Mouse (Mus musculus) liver, postnatal 0 days (tissue): Measurements from ENCODE around the gene Pcnx. TPM values are rescaled to one million over a fixed set of nuclear protein-coding genes. Genes with fewer than 3 reads are reported as not detected.

Experiments
- ATAC-seq: fragments of 200-750 bp; cut with Nextera tagmentation; 2 replicates; pipeline ENCODE4 v1.8.0; 2017; ENCODE audit warnings: mild to moderate bottlenecking, moderate library complexity
- DNase-seq: peaks from one replicate; pipeline ENCODE4 v3.0.0-alpha.2; 2016
- H3K27ac ChIP-seq: fragments of 300-500 bp; sonication (generic); 2 replicates; pipeline ENCODE4 v1.5.1; 2014; ENCODE audit warnings: antibody characterized with exemption, moderate library complexity, mild to moderate bottlenecking, low read depth
- H3K27me3 ChIP-seq: fragments of 300-500 bp; sonication (generic); 2 replicates; pipeline ENCODE4 v1.6.1; 2014; ENCODE audit warnings: low read length, control low read depth, mixed read lengths; ENCODE audit not compliant: insufficient read depth
- H3K36me3 ChIP-seq: fragments of 300-500 bp; sonication (generic); replicated peaks from 2 replicates; pipeline ENCODE4 v1.6.1; 2014; ENCODE audit warnings: mild to moderate bottlenecking, control low read depth, low read length, moderate library complexity, mixed read lengths; ENCODE audit not compliant: insufficient read depth
- H3K4me1 ChIP-seq: fragments of 300-500 bp; sonication (generic); 2 replicates; pipeline ENCODE4 v1.6.1; 2014; ENCODE audit warnings: antibody characterized with exemption, mild to moderate bottlenecking, control low read depth; ENCODE audit not compliant: insufficient read depth
- H3K4me2 ChIP-seq: fragments of 300-500 bp; sonication (generic); 2 replicates; pipeline ENCODE4 v1.6.1; 2014; ENCODE audit warnings: low read depth, mild to moderate bottlenecking, low read length, moderate library complexity, mixed read lengths
- H3K4me3 ChIP-seq: fragments of 300-500 bp; sonication (generic); 2 replicates; pipeline ENCODE4 v1.5.1; 2014; ENCODE audit warnings: low read depth, low read length
- H3K9ac ChIP-seq: fragments of 300-500 bp; sonication (generic); replicated peaks from 2 replicates; pipeline ENCODE4 v1.6.1; 2014; ENCODE audit warnings: mild to moderate bottlenecking, moderate library complexity
- H3K9me3 ChIP-seq: fragments of 300-500 bp; sonication (generic); 2 replicates; pipeline ENCODE4 v1.6.1; 2016; ENCODE audit warnings: mild to moderate bottlenecking, control low read depth, low read length, mixed read lengths
- CTCF ChIP-seq: sonication (generic); IDR thresholded peaks from 2 replicates; pipeline ENCODE4 v1.5.1; 2016; ENCODE audit warnings: antibody characterized with exemption, low read depth
- EP300 ChIP-seq: IDR thresholded peaks from 2 replicates; pipeline ENCODE4 v1.6.1; 2016; ENCODE audit warnings: antibody characterized with exemption, low read depth, mild to moderate bottlenecking
- WGBS: fragments of 180-500 bp; shearing (Covaris S2); extraction: QIAGEN DNeasy Blood & Tissue Kit; methylation state at CpG from one replicate; pipeline ENCODE4 v1.1.7; 2014; ENCODE audit not compliant: insufficient replicate concordance; 5-methylcytosine and 5-hydroxymethylcytosine counted together
- polyA plus RNA-seq: library from polyadenylated mRNA; unstranded; fragments of >200 nt; fragmentation: Nextera tagmentation; extraction: Ambion mirVana; gene quantifications from 2 replicates; pipeline ENCODE4 v1.2.1, GENCODE M21; 2015

Gene Pcnx
- polyA plus RNA-seq, 1 experiment from 2014 or later, result 2.4 TPM

DNA sequence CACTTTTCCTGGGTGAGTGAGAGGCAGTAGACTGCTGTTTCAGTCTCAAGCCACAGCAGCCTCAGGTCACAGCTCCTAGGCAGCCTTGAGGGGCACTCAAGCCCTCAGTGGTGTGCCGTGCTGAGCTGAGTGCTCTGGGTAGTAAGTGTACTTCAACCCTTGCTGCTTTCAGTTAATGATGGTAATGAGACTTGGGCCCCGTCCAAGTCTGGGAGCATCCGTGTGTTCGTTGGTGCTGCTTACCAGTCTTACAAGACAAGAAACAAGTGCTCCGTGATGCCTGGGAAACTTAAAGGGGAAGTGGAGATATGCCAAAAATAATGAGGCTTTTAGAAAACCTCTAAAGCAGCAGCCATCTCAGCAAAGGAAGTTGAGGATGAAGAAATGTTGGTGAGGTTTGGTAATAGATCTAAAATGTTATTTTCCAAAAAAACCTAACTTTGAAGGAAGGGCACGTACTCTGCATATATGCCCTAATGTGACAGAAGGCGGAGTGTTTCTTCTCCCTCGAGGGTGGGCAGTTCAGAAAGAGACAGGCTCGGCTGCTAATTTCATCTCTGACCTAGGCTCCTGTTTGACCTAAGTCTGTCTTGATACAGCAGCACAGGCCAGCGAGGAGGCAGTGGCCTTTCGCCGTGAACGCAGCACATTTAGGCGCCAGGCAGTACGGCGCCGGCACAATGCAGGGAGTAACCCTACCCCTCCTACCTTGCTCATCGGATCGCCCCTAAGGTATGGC is 68.0 kb downstream of the Pcnx start:
- DNase-seq (no peak), ATAC-seq (no peak)
- Histone ChIP-seq H3K36me3 (no peaks in the 10 kb centered on the region; the same call in 1 of the 2 replicates), H3K4me3 (no peak overlapping the region), H3K9me3 (no peaks in the 10 kb centered on the region), H3K4me2 (peak overlapping the region; percentile 27), H3K27me3 (no peaks in the 10 kb centered on the region), H3K27ac (no peak overlapping the region), H3K4me1 (no peaks in the 10 kb centered on the region), H3K9ac (no peak overlapping the region)
- WGBS, result 61% methylated on average over 19 of the region's 19 CpGs
- TF ChIP-seq EP300 (no peak), CTCF (no peak)

- no peak for ATAC-seq
- H3K27ac ChIP-seq, result no peak overlapping the region
- no peak overlapping the region for H3K4me3 ChIP-seq
- no peak overlapping the region for H3K9ac ChIP-seq
- H3K9me3 ChIP-seq, result no peaks in the 10 kb centered on the region
- no peaks in the 10 kb centered on the region; the same call in 1 of the 2 replicates for H3K36me3 ChIP-seq
- 81% methylated on average over 6 of the region's 6 CpGs for WGBS
- TF ChIP-seq EP300 (no peak), CTCF (no peak)
- no peak overlapping the region for H3K4me2 ChIP-seq
- H3K27me3 ChIP-seq, result no peaks in the 10 kb centered on the region
- no peaks in the 10 kb centered on the region; the same call in 1 of the 2 replicates for H3K4me1 ChIP-seq
- no peak for DNase-seq
Observed at GRCm38 (mm10) chr12:81928382-81928770, 68.6 kb downstream of the Pcnx start.

DNA sequence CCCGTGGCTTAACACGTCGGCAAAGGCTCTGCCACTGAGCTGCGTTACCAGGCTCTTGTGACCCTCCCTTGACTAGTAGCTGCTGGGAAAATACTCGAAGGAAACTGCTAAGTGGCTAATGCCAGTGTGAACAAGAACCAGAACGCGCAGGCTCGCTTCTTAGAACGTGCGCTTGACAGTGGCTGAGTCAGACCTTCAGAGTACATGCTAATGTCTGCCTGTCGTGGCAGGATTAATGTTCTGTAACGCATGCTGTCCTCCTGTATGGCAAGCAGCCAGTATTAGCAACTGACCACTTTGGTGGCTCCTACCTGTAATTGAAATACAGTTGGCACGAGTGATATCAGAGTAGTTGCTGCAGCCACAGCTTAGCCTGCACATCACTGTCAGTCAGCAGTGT is 72.2 kb downstream of the Pcnx start:
- Histone ChIP-seq H3K9me3 (no peaks in the 10 kb centered on the region), H3K9ac (no peak overlapping the region), H3K4me3 (no peak overlapping the region), H3K27ac (no peak overlapping the region), H3K4me1 (no peaks in the 10 kb centered on the region; the same call in 1 of the 2 replicates), H3K4me2 (no peak overlapping the region), H3K36me3 (no peaks in the 10 kb centered on the region; the same call in 1 of the 2 replicates), H3K27me3 (no peaks in the 10 kb centered on the region)
- WGBS, result 85% methylated on average over 13 of the region's 13 CpGs
- ATAC-seq, result no peak
- TF ChIP-seq EP300 (no peak), CTCF (no peak)
- DNase-seq, result no peak

GRCm38 (mm10) chr12:81933430-81933829 is 73.6 kb downstream of the Pcnx start:
- Histone ChIP-seq H3K36me3 (no peaks in the 10 kb centered on the region; the same call in 1 of the 2 replicates), H3K4me3 (no peak overlapping the region), H3K27ac (no peak overlapping the region), H3K4me1 (no peaks in the 10 kb centered on the region; the same call in 1 of the 2 replicates), H3K9ac (no peak overlapping the region), H3K4me2 (no peak overlapping the region), H3K27me3 (no peaks in the 10 kb centered on the region), H3K9me3 (no peaks in the 10 kb centered on the region)
- TF ChIP-seq EP300 (no peak), CTCF (no peak)
- ATAC-seq, result no peak
- DNase-seq, result no peak
- WGBS, result 56% methylated on average over 5 of the region's 5 CpGs

- no peak for TF ChIP-seq CTCF
- TF ChIP-seq EP300, result no peak
- Histone ChIP-seq H3K9me3 (no peaks in the 10 kb centered on the region), H3K27me3 (no peaks in the 10 kb centered on the region), H3K4me3 (no peak overlapping the region), H3K4me2 (no peak overlapping the region), H3K27ac (no peak overlapping the region), H3K4me1 (no peaks in the 10 kb centered on the region; the same call in 1 of the 2 replicates), H3K36me3 (no peaks in the 10 kb centered on the region; the same call in 1 of the 2 replicates), H3K9ac (no peak overlapping the region)
- DNase-seq (no peak), ATAC-seq (no peak)
- 69% methylated on average over 5 of the region's 5 CpGs for WGBS
Observed at GRCm38 (mm10) chr12:81934510-81934909, 74.7 kb downstream of the Pcnx start.

DNA sequence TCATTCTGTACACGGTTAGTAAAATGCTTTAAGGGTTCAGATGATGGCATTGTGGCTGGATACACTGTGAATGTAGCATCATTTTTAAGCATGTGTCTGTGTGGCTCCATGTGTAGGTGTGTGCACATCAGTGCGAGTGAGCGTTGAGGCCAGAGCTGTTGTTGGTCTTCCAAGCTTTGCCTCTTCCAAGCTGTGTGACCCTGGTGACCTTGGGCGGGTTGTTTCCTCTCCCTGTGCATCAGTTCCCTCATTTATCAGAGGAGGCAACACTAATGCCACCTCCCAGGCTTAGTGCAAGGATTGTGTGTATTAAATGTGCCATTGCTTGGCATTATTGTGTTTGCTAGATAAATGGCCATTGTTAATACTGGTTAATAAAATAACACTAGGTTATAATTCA is 76.2 kb downstream of the Pcnx start:
- Histone ChIP-seq H3K27ac (no peak overlapping the region), H3K4me2 (no peak overlapping the region), H3K9me3 (no peaks in the 10 kb centered on the region), H3K27me3 (no peaks in the 10 kb centered on the region), H3K9ac (no peak overlapping the region), H3K4me1 (no peaks in the 10 kb centered on the region; the same call in 1 of the 2 replicates), H3K36me3 (no peaks in the 10 kb centered on the region; the same call in 1 of the 2 replicates), H3K4me3 (no peak overlapping the region)
- DNase-seq (no peak), ATAC-seq (no peak)
- WGBS, result 62% methylated on average over 4 of the region's 4 CpGs
- no peak for TF ChIP-seq CTCF
- TF ChIP-seq EP300, result no peak
